Mouse (Mus musculus): ENCODE data around the gene Popdc2. TPM values are rescaled to one million over a fixed set of nuclear protein-coding genes. Genes with fewer than 3 reads are reported as not detected.

The Popdc2 gene
- total RNA-seq, 2 experiments from 2014 or later = 0.50 to 0.63 TPM

- no peak for DNase-seq
Observed at GRCm38 (mm10) chr16:38358256-38358812, 3.7 kb upstream of the Popdc2 start.

GRCm38 (mm10) chr16:38359241-38359640 lies 2.8 kb upstream of the Popdc2 start:
- DNase-seq = no peak

GRCm38 (mm10) chr16:38359857-38360256 lies 2.2 kb upstream of the Popdc2 start:
- DNase-seq = no peak

- DNase-seq = no peak
Observed at GRCm38 (mm10) chr16:38360317-38360716, 1.7 kb upstream of the Popdc2 start.

GRCm38 (mm10) chr16:38362493-38363255 lies 665 bp downstream of the Popdc2 start:
- no peak for DNase-seq

GRCm38 (mm10) chr16:38363256-38363595 lies 1.2 kb downstream of the Popdc2 start:
- DNase-seq = no peak

GRCm38 (mm10) chr16:38363657-38364056 lies 1.6 kb downstream of the Popdc2 start:
- no peak for DNase-seq

GRCm38 (mm10) chr16:38365390-38365789 lies 3.4 kb downstream of the Popdc2 start:
- no peak for DNase-seq

GRCm38 (mm10) chr16:38366231-38366630 lies 4.2 kb downstream of the Popdc2 start:
- no peak for DNase-seq

- DNase-seq = peak; percentile 40 to 45
Observed at GRCm38 (mm10) chr16:38368336-38368735, 6.3 kb downstream of the Popdc2 start.

GRCm38 (mm10) chr16:38369000-38369399 lies 7.0 kb downstream of the Popdc2 start:
- DNase-seq = no peak

- no peak for DNase-seq
Observed at GRCm38 (mm10) chr16:38369431-38369830, 7.4 kb downstream of the Popdc2 start.

GRCm38 (mm10) chr16:38369992-38370484 lies 8.0 kb downstream of the Popdc2 start:
- DNase-seq = no peak

GRCm38 (mm10) chr16:38370633-38371374 lies 8.8 kb downstream of the Popdc2 start:
- DNase-seq = no peak

- DNase-seq = no peak
Observed at GRCm38 (mm10) chr16:38371705-38372296, 9.8 kb downstream of the Popdc2 start.

- no peak for DNase-seq
Observed at GRCm38 (mm10) chr16:38372876-38373275, 10.9 kb downstream of the Popdc2 start.

GRCm38 (mm10) chr16:38373439-38373838 lies 11.4 kb downstream of the Popdc2 start:
- DNase-seq = no peak

GRCm38 (mm10) chr16:38373941-38374340 lies 11.9 kb downstream of the Popdc2 start:
- DNase-seq = no peak

GRCm38 (mm10) chr16:38374379-38375140 lies 12.6 kb downstream of the Popdc2 start:
- DNase-seq = no peak

GRCm38 (mm10) chr16:38375182-38375581 lies 13.2 kb downstream of the Popdc2 start:
- no peak for DNase-seq

GRCm38 (mm10) chr16:38376163-38376840 lies 14.3 kb downstream of the Popdc2 start:
- peak; percentile 42 to 58 for DNase-seq

GRCm38 (mm10) chr16:38376841-38377249 lies 14.8 kb downstream of the Popdc2 start:
- DNase-seq = no peak
